Mouse (Mus musculus) 3T3-L1 (cell line): ENCODE data around the gene Pip4k2b.
"Not testable (repeated sequence)": the region's sequence is repeated elsewhere in the genome, so short reads cannot be mapped to it uniquely, and the experiment has no call there.

Experiments used
- DNase-seq: peaks from one replicate; pipeline ENCODE4 v3.0.0-alpha.2; 2015; ENCODE audit warnings: low read depth, low spot score

The Pip4k2b gene

GRCm38 (mm10) chr11:97744063-97744717, at the start of gene Pip4k2b:
Gene Pip4k2b (minus strand): TSS chr11:97744704.
- DNase-seq: peak; percentile 43

DNA sequence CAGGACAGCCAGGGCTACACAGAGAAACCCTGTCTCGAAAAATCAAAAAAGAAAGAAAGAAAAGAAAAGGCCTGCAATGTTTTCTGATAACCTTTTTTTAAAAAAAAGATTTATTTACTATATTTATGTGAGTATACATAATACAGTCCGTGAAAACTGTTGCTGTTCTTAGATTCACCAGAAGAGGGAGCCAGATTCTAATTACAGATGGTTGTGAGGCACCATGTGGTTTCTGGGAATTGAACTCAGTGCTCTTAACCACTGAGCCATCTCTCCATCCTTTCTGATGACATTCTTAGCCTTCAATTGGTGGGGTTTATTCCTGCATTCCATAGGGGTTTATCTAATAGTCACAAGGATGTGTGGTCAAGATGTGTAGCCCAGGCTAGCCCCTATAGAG, 48.7 kb upstream of the Pip4k2b start:
- DNase-seq: peak; percentile 94

GRCm38 (mm10) chr11:97790778-97791438, 46.4 kb upstream of the Pip4k2b start:
- not testable (repeated sequence) for DNase-seq

- DNase-seq: no peak
Measured at GRCm38 (mm10) chr11:97789727-97790126, 45.2 kb upstream of the Pip4k2b start.

DNA sequence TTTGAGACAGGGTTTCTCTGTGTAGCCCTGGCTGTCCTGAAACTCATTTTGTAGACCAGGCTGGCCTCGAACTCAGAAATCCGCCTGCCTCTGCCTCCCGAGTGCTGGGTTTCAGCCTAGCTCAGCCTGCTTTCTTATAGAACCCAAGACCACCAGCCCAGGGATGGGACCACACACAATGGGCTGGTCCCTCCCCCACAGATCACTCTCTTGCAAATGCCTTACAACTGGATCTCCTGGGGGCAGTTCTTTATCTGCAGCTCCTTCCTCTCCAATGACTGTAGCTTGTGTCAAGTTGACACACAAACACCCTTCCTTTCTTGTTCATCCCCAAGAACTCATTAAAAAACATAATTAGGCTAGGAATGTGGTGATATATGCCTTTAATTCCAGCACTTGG, 43.5 kb upstream of the Pip4k2b start:
- no peak for DNase-seq

- no peak for DNase-seq
Measured at GRCm38 (mm10) chr11:97782564-97782895, 38.0 kb upstream of the Pip4k2b start.

DNA sequence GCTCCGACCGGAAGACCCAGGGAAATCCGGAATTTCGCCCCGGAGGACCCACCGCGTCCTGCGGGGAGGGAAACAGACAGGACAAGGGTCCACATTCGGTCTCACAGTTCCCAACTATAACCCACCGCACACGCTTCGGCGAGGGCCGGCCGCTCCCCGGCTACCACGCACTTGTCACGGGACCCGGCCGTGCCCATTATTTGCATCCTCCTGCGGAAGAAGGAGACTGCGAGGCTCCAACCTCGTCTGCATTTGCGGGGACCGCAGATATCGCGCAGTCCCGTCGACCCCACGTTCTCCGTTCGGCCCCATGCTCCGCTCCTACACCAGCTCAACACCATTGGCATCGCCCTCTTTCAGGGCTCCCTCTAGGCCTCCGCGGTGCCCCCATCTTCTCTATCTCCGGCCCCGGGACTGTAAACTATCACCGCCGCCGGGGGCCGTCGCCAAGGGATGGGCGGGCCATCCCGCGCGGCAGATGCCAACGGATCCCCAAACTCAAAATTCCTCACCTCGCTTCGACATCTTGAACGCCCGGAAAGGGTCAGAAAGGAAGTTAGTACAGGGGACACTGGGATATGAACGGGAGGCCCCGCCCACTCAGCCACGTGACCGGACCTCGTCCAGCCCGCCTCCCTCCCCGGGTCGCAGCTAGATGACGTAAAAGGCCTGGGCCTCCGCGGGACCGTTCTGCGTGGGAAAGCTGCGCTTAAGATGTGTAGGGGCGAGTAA, 37.5 kb upstream of the Pip4k2b start, which contains the start of gene Rpl23:
Gene Rpl23 (minus strand): TSS at position 606 of the 732 bp plus-strand sequence.
- peak; percentile 98 for DNase-seq

- DNase-seq: no peak
Measured at GRCm38 (mm10) chr11:97781478-97781831, 37.0 kb upstream of the Pip4k2b start.

GRCm38 (mm10) chr11:97779968-97780701, 35.6 kb upstream of the Pip4k2b start:
- no peak for DNase-seq

DNA sequence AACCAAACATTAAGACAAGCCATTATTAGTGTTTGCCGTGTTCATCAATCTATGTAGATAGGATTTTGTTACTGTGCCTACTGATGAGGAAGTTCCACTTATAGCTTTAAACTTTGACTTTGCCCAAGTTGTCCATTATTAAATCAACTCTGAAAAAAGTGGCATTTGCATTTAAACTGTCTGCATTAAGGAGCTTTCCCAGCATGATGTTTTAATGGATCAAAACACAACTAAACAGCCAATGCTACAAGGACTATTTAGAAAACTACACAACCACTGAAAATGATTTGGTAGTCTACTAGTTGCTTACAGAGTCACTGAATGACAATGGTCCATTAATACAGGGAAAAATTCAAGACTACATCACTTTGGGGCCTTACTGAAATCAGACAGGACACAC, 34.4 kb upstream of the Pip4k2b start:
- DNase-seq: no peak

- peak; percentile 82 for DNase-seq
Measured at GRCm38 (mm10) chr11:97777129-97777529, 32.6 kb upstream of the Pip4k2b start.

- no peak for DNase-seq
Measured at GRCm38 (mm10) chr11:97776497-97777128, 32.1 kb upstream of the Pip4k2b start.

- DNase-seq: no peak
Measured at GRCm38 (mm10) chr11:97775808-97776496, 31.4 kb upstream of the Pip4k2b start, which contains the start of gene 1700001P01Rik. Gene 1700001P01Rik (minus strand): TSS chr11:97775918.

DNA sequence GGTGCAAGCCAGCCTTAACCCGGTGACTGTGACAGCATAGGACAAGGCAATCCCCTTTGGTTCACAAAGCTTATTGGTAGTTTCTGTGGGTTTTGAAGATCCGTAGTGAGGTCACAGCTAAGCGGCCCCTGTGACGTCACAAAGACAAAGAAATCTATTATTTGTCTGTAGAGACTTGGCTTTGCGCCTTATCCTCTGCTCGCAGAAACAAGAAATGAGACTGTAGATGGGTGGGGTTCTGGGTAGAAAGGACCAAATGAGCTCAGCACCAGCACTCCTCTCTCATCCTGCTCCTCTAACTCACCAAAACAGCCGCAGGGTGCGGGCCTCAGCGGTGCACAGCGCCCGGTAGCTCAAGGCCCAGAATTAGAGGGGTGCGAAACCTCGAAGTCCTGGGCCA, 30.7 kb upstream of the Pip4k2b start:
- DNase-seq: no peak

- no peak for DNase-seq
Measured at GRCm38 (mm10) chr11:97771410-97771809, 26.9 kb upstream of the Pip4k2b start.

DNA sequence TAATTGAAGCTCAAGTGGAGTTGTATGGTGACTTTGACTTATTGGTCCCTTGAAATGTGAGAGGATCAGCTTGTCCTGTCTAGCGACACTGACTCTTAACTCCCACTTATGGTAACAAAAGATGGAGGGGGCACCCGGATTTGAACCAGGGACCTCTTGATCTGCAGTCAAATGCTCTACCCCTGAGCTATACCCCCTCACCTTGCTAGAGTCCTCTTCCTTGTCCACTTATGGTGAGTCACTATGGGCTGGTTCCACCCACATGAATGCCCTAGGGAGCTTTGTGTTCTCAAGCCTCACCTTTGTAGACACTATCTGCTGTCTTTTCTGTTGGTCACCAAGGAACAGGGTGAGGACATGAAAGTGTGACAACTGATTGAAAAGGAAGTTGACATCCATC, 25.2 kb upstream of the Pip4k2b start:
- peak; percentile 50 for DNase-seq

- peak; percentile 99 for DNase-seq
Measured at GRCm38 (mm10) chr11:97766154-97766881, 21.8 kb upstream of the Pip4k2b start, which contains the start of gene Cwc25. Gene Cwc25 (minus strand): TSS chr11:97766556.

- no peak for DNase-seq
Measured at GRCm38 (mm10) chr11:97761638-97762037, 17.1 kb upstream of the Pip4k2b start.

DNA sequence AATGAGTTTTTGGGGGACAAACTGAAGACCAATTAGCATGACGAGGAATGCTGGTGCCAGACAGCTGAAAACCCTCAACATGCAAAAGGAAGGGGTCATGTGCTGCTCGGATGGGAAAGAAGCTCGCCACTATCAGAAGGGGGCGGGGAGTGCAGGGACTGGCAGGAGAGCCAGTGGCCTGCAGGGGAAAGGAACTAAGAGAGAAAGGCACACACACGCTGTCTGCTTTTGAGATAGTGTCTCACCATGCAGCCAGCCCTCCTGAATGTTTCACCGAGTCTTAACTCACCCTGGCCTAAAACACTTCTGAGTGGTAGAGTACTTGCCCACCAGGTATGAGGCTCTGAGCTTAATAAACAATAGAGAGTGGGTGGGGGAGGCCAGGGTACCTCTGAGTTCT, 14.4 kb upstream of the Pip4k2b start:
- no peak for DNase-seq

GRCm38 (mm10) chr11:97758125-97758524, 13.6 kb upstream of the Pip4k2b start:
- DNase-seq: no peak
